Mouse (Mus musculus): ENCODE results near the gene Clic6. TPM values are rescaled to one million over a fixed set of nuclear protein-coding genes. Genes with fewer than 3 reads are reported as not detected.

Clic6 gene
- polyA plus RNA-seq, 1 experiment from 2014 or later = 11.5 TPM

- no peaks in the 10 kb centered on the region for H3K9me3 ChIP-seq
- no peak overlapping the region for H3K9ac ChIP-seq
- no peak overlapping the region for H3K4me3 ChIP-seq
- WGBS = 90% methylated on average over 10 of the region's 10 CpGs
- H3K27ac ChIP-seq = no peak overlapping the region
- no peak overlapping the region for H3K4me2 ChIP-seq
- H3K27me3 ChIP-seq = no peaks in the 10 kb centered on the region
- H3K4me1 ChIP-seq (replicated peaks) = no peaks in the 10 kb centered on the region
- ATAC-seq (ENCODE audit: low FRiP score) = no peak
- no peaks in the 10 kb centered on the region for H3K36me3 ChIP-seq
Observed at GRCm38 (mm10) chr16:92580981-92581380, 95.4 kb downstream of the Clic6 start.

GRCm38 (mm10) chr16:92581767-92582166 lies 96.2 kb downstream of the Clic6 start:
- no peak overlapping the region for H3K4me2 ChIP-seq
- 89% methylated on average over 10 of the region's 10 CpGs for WGBS
- no peak overlapping the region for H3K9ac ChIP-seq
- no peaks in the 10 kb centered on the region for H3K36me3 ChIP-seq
- no peak overlapping the region for H3K4me3 ChIP-seq
- no peaks in the 10 kb centered on the region for H3K27me3 ChIP-seq
- H3K27ac ChIP-seq = no peak overlapping the region
- no peaks in the 10 kb centered on the region for H3K4me1 ChIP-seq (replicated peaks)
- no peak for ATAC-seq (ENCODE audit: low FRiP score)
- no peaks in the 10 kb centered on the region for H3K9me3 ChIP-seq

- H3K9me3 ChIP-seq = no peaks in the 10 kb centered on the region
- H3K9ac ChIP-seq = no peak overlapping the region
- H3K4me1 ChIP-seq (replicated peaks) = no peaks in the 10 kb centered on the region
- no peaks in the 10 kb centered on the region for H3K27me3 ChIP-seq
- H3K4me3 ChIP-seq = no peak overlapping the region
- no peak for ATAC-seq (ENCODE audit: low FRiP score)
- WGBS = 91% methylated on average over 4 of the region's 4 CpGs
- no peaks in the 10 kb centered on the region for H3K36me3 ChIP-seq
- no peak overlapping the region for H3K4me2 ChIP-seq
- H3K27ac ChIP-seq = no peak overlapping the region
Observed at GRCm38 (mm10) chr16:92587836-92588235, 102.3 kb downstream of the Clic6 start.

Other genes starting within 250 kb of the Clic6 start
- gene Kcne2, start 193.3 kb upstream of the Clic6 start, polyA plus RNA-seq (2015; fragmentation: Nextera tagmentation; extraction: Ambion mirVana) = 22.7 and 49.7 TPM in 2 replicates
- 77.9 and 86.6 TPM in 2 replicates for gene Smim11, start 184.4 kb upstream of the Clic6 start, polyA plus RNA-seq (2015; fragmentation: Nextera tagmentation; extraction: Ambion mirVana)
- gene Fam243, start 164.3 kb upstream of the Clic6 start, polyA plus RNA-seq (2015; fragmentation: Nextera tagmentation; extraction: Ambion mirVana) = not detected in 2 replicates
- gene Kcne1, start 126.3 kb upstream of the Clic6 start, polyA plus RNA-seq (2015; fragmentation: Nextera tagmentation; extraction: Ambion mirVana) = 0.22 and 0.39 TPM in 2 replicates
- 56.5 and 56.6 TPM in 2 replicates for gene Rcan1, start 14.9 kb upstream of the Clic6 start, polyA plus RNA-seq (2015; fragmentation: Nextera tagmentation; extraction: Ambion mirVana)

Measured in hindbrain, embryonic 13.5 days (tissue).